Mouse (Mus musculus): Measurements from ENCODE around the gene Plcl1. TPM values are rescaled to one million over a fixed set of nuclear protein-coding genes. Genes with fewer than 3 reads are reported as not detected.

Gene Plcl1
- total RNA-seq, 2 experiments from 2014 or later, result 32.0 to 34.7 TPM

DNA sequence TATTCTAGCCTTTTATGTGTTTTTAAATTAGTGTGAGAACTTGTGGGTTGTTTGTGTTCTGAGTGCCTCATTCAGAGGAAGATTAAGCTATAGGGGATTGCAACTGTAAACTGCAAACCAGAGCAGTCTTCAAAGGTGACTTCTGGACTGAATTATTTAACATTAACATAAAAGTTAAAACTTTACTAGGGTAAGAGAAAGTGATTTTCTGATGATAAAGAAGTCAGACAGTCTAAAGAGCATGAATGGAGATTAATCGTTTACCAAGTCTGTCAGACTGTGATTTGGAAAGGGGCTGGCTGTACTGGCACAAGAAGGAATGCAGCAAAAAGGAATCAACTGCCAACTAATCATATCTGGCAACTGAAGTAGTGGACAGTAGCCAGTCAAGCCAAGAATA lies 301.2 kb downstream of the Plcl1 start:
- no peak for DNase-seq (ENCODE audit: low spot score in 2 of 2)
- H3K4me3 ChIP-seq, result no peak overlapping the region
- no peak overlapping the region for H3K27ac ChIP-seq
- no peak for TF ChIP-seq CTCF (conservative IDR thresholded peaks at IDR 0.05)

GRCm38 (mm10) chr1:55717283-55717803 lies 311.6 kb downstream of the Plcl1 start:
- H3K27ac ChIP-seq, result peak overlapping the region; percentile 64
- TF ChIP-seq CTCF (conservative IDR thresholded peaks at IDR 0.05), result no peak
- DNase-seq (ENCODE audit: low spot score in 2 of 2), result no peak
- H3K4me3 ChIP-seq, result no peak overlapping the region

- DNase-seq (ENCODE audit: low spot score in 2 of 2), result no peak
- no peak overlapping the region for H3K27ac ChIP-seq
- no peak for TF ChIP-seq CTCF (conservative IDR thresholded peaks at IDR 0.05)
- no peak overlapping the region for H3K4me3 ChIP-seq
These were observed 319.7 kb downstream of the Plcl1 start for GRCm38 (mm10) chr1:55725428-55725827.

- Histone ChIP-seq H3K4me3 (no peak overlapping the region), H3K27ac (no peak overlapping the region)
- no peak for DNase-seq (ENCODE audit: low spot score in 2 of 2)
- TF ChIP-seq CTCF (conservative IDR thresholded peaks at IDR 0.05), result no peak
These were observed 323.6 kb downstream of the Plcl1 start for GRCm38 (mm10) chr1:55729332-55729731.

DNA sequence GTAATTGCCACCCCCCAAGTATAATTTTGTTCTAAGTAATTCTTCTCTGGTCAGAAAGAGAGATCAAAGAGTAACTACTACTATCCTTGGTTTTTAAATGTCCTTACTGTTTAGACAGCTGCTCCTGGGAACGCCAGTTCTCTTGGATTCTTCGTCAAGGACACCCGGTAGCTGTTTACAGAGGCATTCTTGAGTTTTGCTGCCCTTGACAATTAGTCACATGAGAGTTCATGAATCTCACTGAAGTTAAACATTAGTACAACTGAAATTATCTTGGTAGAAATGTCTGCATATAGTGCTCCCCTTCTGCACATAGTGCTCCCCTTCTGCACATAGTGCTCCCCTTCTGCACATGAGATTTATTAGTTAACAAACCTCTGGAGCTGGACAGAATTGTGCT lies 327.2 kb downstream of the Plcl1 start:
- Histone ChIP-seq H3K27ac (peak overlapping the region; percentile 21; the same call in 1 of the 2 replicates), H3K4me3 (no peak overlapping the region)
- no peak for DNase-seq (ENCODE audit: low spot score in 2 of 2)
- TF ChIP-seq CTCF (conservative IDR thresholded peaks at IDR 0.05), result no peak

DNA sequence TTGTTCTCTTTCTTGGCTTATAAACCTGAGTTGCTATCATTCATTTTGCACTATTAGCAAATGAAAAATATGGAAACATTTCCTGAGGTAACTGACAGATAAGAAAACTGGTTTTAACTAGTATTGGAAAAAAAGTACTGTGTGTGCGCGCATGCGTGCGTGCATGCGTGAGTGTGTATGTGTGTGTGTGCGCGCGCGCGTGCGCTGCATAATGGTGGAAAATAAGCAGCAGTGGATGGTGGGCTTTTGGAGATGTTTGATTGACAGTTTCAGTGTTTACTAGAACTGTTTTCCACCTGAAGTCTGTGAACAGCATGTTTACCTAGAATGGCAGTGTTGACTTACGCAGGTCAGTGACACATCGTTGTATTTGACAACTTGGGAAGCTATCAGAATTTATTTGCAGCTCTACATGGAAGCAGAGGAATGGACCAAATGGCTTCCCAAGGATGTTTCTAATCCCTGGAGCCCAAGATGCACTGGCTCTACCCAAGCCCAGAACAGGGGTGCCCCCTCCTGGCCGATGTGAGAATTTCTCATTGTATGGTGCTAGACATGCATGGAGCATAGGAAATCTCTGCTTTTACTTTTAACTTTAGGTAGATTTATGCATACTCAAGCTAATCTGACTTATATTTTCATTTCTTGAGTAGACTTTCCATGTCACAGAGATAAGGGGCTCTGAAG lies 330.5 kb downstream of the Plcl1 start:
- H3K27ac ChIP-seq, result no peak overlapping the region
- H3K4me3 ChIP-seq, result no peak overlapping the region
- peak; percentile 82 to 90 for DNase-seq (ENCODE audit: low spot score in 2 of 2)
- peak; percentile 95 for TF ChIP-seq CTCF (conservative IDR thresholded peaks at IDR 0.05)

DNA sequence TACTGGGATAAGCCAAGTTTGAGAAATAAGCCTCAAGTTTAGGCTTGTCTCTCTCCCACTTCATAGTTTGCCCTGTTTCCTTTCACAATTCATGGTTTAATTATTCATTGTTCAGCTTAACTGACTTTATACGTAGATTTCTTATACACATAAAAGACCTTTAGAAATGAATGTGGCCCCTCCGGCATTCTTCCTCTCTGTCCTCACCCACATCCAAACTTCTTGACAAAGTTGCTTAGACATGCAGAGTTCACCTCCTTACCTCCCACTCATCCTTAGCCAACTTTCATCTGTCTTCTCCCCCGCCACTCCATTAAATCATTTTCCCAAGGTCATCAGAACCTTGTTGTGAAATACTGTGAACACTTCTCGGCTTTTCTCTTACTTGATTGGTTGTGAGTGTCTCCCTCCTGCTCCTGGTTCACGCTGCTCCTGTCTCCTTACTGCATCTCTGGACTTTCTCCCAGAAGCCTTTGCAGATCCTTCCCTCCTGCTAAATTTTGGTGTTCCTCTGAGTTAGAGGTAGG lies 331.1 kb downstream of the Plcl1 start:
- no peak for DNase-seq (ENCODE audit: low spot score in 2 of 2)
- Histone ChIP-seq H3K27ac (no peak overlapping the region), H3K4me3 (no peak overlapping the region)
- TF ChIP-seq CTCF (conservative IDR thresholded peaks at IDR 0.05), result no peak; the same call in 1 of the 2 replicates

DNA sequence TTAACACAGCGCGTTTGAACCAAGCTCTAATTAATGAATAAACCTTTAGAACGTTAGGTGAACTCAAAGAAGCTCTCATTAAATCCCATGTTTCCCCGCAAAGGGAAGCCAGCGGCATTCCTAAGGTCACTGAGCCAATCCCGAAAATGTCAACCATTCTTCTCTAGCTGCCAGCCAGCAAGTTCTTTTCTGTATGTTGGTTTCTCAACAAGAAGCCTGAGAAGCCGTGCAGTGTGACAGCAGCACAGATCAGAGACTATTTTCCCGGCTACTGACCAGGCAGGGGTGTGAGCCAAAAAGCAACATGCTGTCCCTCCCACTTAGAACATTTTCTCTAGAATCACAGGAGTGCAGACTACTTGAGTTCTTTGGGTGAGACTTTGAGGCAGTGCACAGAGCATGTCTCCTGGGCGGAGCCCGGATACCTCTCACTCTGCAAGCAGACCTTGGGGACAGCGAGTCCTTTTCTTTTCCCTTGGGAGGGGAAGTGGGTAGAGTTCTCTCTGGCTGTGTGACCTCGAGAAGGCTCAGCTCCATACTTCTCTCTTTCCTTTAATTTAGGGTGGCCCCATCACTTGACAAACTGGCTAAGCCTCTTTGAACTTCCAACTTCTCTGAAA lies 333.1 kb downstream of the Plcl1 start:
- no peak for DNase-seq (ENCODE audit: low spot score in 2 of 2)
- Histone ChIP-seq H3K4me3 (no peak overlapping the region), H3K27ac (0 out of 2 replicates have a peak overlapping the region, but pooled peaks have one; percentile 0)
- TF ChIP-seq CTCF (conservative IDR thresholded peaks at IDR 0.05), result no peak

DNA sequence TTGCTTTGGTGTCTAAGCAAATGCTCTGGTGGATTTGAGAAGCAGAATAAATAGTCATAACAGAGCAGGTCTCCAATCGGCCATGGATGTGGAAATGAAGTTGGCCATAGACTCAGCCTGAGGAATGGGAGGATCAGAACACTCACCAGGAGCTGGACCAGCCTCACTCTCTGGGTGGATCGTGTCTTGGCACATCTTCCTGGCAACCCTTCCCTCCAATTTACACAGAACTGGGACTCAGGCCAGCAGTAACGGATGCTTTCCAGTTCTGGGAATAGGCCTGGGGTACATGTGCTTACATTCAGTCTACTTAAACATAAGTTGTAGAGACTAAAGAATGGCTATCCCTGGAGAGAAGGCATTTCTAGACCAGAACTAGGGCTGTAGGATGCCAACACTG lies 336.2 kb downstream of the Plcl1 start:
- Histone ChIP-seq H3K4me3 (no peak overlapping the region), H3K27ac (peak overlapping the region; percentile 53; the same call in 1 of the 2 replicates)
- DNase-seq (ENCODE audit: low spot score in 2 of 2), result peak in 1 of 2 experiments; percentile 17
- no peak for TF ChIP-seq CTCF (conservative IDR thresholded peaks at IDR 0.05)

GRCm38 (mm10) chr1:55748516-55748915 lies 342.8 kb downstream of the Plcl1 start:
- Histone ChIP-seq H3K27ac (peak overlapping the region; percentile 76), H3K4me3 (no peak overlapping the region)
- no peak for TF ChIP-seq CTCF (conservative IDR thresholded peaks at IDR 0.05)
- DNase-seq (ENCODE audit: low spot score in 2 of 2), result peak in 1 of 2 experiments; percentile 10

DNA sequence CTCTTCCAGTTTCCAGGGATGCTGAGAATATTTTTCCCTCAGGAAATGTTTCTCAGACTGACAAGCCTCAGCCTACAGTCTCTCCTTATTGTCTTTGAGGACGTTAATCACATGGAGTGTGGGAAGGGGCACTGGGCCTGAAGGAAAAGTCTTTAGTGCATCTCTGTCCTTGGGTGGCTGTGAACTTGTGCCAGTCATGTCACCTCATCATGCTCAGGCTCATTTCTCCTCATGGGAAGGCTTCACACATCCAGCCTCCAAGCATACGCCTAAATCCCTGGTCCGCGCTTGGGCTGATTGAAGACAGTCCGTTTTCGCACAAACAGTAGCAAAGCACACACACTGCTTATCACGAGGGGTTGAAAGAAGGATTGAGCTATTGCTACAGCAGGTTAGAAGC lies 344.0 kb downstream of the Plcl1 start:
- Histone ChIP-seq H3K27ac (peak overlapping the region; percentile 76; the same call in 1 of the 2 replicates), H3K4me3 (no peak overlapping the region)
- no peak for TF ChIP-seq CTCF (conservative IDR thresholded peaks at IDR 0.05)
- DNase-seq (ENCODE audit: low spot score in 2 of 2), result no peak

DNA sequence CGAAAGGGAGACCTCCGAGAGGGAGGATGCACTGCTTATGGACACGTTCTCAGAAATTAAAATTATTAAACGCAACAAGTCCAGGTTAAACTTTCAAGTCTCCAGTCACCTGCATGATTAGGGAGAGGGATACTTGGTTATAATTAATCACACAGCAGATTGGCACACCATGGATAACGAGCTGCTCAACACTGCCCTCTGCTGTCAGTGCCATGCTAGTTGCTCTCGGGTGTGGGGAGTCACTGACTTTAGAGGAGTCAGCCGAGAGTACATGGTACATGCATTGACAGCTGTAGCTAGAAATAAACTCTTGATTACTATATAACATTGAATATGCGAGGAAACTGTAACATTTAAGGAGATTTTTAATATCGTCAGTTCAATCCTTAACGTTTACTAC lies 350.0 kb downstream of the Plcl1 start:
- peak; percentile 94 for TF ChIP-seq CTCF (conservative IDR thresholded peaks at IDR 0.05)
- Histone ChIP-seq H3K27ac (no peak overlapping the region), H3K4me3 (no peak overlapping the region)
- peak; percentile 57 to 70 for DNase-seq (ENCODE audit: low spot score in 2 of 2)

DNA sequence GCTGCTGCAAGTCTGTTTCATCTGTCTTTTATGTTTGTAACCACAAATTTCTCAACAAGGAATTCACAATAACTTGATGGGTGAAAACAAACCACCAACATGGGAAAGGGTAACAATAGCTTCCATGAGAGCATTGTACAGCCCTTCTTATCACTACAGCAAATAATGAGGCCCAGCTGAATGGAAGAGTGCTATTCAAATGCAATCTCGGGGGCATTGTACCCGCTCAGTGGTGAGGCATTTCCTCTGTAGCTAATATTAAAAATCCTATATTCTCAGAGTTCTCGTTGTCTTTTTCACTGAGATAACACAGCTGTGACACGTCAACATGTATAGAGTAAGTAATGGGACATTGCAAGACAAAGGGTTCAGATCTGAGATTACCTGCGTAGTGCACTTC lies 356.6 kb downstream of the Plcl1 start:
- no peak for TF ChIP-seq CTCF (conservative IDR thresholded peaks at IDR 0.05)
- DNase-seq (ENCODE audit: low spot score in 2 of 2), result no peak
- no peak overlapping the region for H3K4me3 ChIP-seq
- no peak overlapping the region for H3K27ac ChIP-seq
